Mouse (Mus musculus) heart, embryonic 15.5 days (tissue): ENCODE measurements around the gene Filip1l. TPM values are rescaled to one million over a fixed set of nuclear protein-coding genes. Genes with fewer than 3 reads are reported as not detected.

Experiments used
- ATAC-seq: fragments of 200-750 bp; cut with Nextera tagmentation; replicated peaks from 2 replicates; pipeline ENCODE4 v1.8.0; 2017; ENCODE audit warnings: low read depth, moderate TSS enrichment; ENCODE audit not compliant: insufficient number of reproducible peaks, insufficient read depth, low FRiP score
- H3K27ac ChIP-seq: fragments of 300-500 bp; sonication (generic); 2 replicates; pipeline ENCODE4 v1.5.1; 2015; ENCODE audit warnings: mild to moderate bottlenecking, inconsistent platforms
- H3K27me3 ChIP-seq: fragments of 300-500 bp; sonication (generic); 2 replicates; pipeline ENCODE4 v1.6.1; 2015; ENCODE audit warnings: inconsistent platforms
- H3K36me3 ChIP-seq: fragments of 300-500 bp; sonication (generic); 2 replicates; pipeline ENCODE4 v1.6.1; 2015; ENCODE audit warnings: mild to moderate bottlenecking, inconsistent platforms
- H3K4me1 ChIP-seq: fragments of 300-500 bp; sonication (generic); replicated peaks from 2 replicates; pipeline ENCODE4 v1.6.1; 2015; ENCODE audit warnings: inconsistent platforms
- H3K4me2 ChIP-seq: fragments of 300-500 bp; sonication (generic); 2 replicates; pipeline ENCODE4 v1.6.1; 2015; ENCODE audit warnings: inconsistent platforms, mild to moderate bottlenecking, moderate library complexity
- H3K4me3 ChIP-seq: fragments of 300-500 bp; sonication (generic); 2 replicates; pipeline ENCODE4 v1.5.1; 2015; ENCODE audit warnings: mild to moderate bottlenecking, inconsistent platforms
- H3K9ac ChIP-seq: fragments of 300-500 bp; sonication (generic); 2 replicates; pipeline ENCODE4 v1.6.1; 2015; ENCODE audit warnings: mild to moderate bottlenecking, inconsistent platforms
- H3K9me3 ChIP-seq: fragments of 300-500 bp; sonication (generic); replicated peaks from 2 replicates; pipeline ENCODE4 v1.6.1; 2016; ENCODE audit warnings: inconsistent platforms
- WGBS: fragments of 180-500 bp; shearing (Covaris S2); methylation state at CpG from one replicate; pipeline ENCODE4 v1.1.7; 2015; ENCODE audit warnings: mixed read lengths; 5-methylcytosine and 5-hydroxymethylcytosine counted together
- polyA plus RNA-seq: library from polyadenylated mRNA; unstranded; fragments of >200 nt; fragmentation: Nextera tagmentation; extraction: Ambion mirVana; gene quantifications from 2 replicates; pipeline ENCODE4 v1.2.1, GENCODE M21; 2015

The Filip1l gene
- polyA plus RNA-seq, 1 experiment from 2014 or later = 25.0 TPM

- Histone ChIP-seq H3K36me3 (no peaks in the 10 kb centered on the region), H3K27me3 (no peaks in the 10 kb centered on the region), H3K9ac (no peak overlapping the region), H3K4me2 (no peak overlapping the region), H3K27ac (no peak overlapping the region), H3K4me3 (no peak overlapping the region), H3K4me1 (no peaks in the 10 kb centered on the region; the same call in none of the 2 replicates), H3K9me3 (no peaks in the 10 kb centered on the region)
- WGBS = 76% methylated on average over 1 of the region's 1 CpGs
- ATAC-seq = no peak
Observed at GRCm38 (mm10) chr16:57534365-57534764, 181.5 kb downstream of the Filip1l start.

GRCm38 (mm10) chr16:57534811-57535210, 181.9 kb downstream of the Filip1l start:
- no peaks in the 10 kb centered on the region; the same call in none of the 2 replicates for H3K4me1 ChIP-seq
- no peak overlapping the region for H3K9ac ChIP-seq
- H3K27me3 ChIP-seq = no peaks in the 10 kb centered on the region
- no peak overlapping the region for H3K27ac ChIP-seq
- no peak for ATAC-seq
- no peaks in the 10 kb centered on the region for H3K9me3 ChIP-seq
- H3K4me2 ChIP-seq = no peak overlapping the region
- WGBS = 76% methylated on average over 1 of the region's 1 CpGs
- no peaks in the 10 kb centered on the region for H3K36me3 ChIP-seq
- no peak overlapping the region for H3K4me3 ChIP-seq

- H3K27me3 ChIP-seq = no peaks in the 10 kb centered on the region
- no peak overlapping the region for H3K4me2 ChIP-seq
- no peak for ATAC-seq
- peak overlapping the region; percentile 50 for H3K27ac ChIP-seq
- no peak overlapping the region for H3K4me3 ChIP-seq
- no peaks in the 10 kb centered on the region for H3K9me3 ChIP-seq
- H3K36me3 ChIP-seq = no peaks in the 10 kb centered on the region
- 73% methylated on average over 7 of the region's 7 CpGs for WGBS
- no peaks in the 10 kb centered on the region; the same call in none of the 2 replicates for H3K4me1 ChIP-seq
- no peak overlapping the region for H3K9ac ChIP-seq
Observed at GRCm38 (mm10) chr16:57536511-57536910, 183.6 kb downstream of the Filip1l start.

- no peak overlapping the region for H3K4me3 ChIP-seq
- H3K27me3 ChIP-seq = no peaks in the 10 kb centered on the region
- no peak overlapping the region for H3K4me2 ChIP-seq
- H3K36me3 ChIP-seq = no peaks in the 10 kb centered on the region
- 74% methylated on average over 3 of the region's 3 CpGs for WGBS
- H3K27ac ChIP-seq = no peak overlapping the region
- no peak overlapping the region for H3K9ac ChIP-seq
- no peak for ATAC-seq
- H3K4me1 ChIP-seq = peaks cover 5% of the 10 kb centered on the region; the same call in 1 of the 2 replicates
- no peaks in the 10 kb centered on the region for H3K9me3 ChIP-seq
Observed at GRCm38 (mm10) chr16:57543243-57543642, 190.3 kb downstream of the Filip1l start.

GRCm38 (mm10) chr16:57544441-57544840, 191.5 kb downstream of the Filip1l start:
- WGBS = 56% methylated on average over 8 of the region's 8 CpGs
- no peak overlapping the region for H3K27ac ChIP-seq
- H3K36me3 ChIP-seq = no peaks in the 10 kb centered on the region

GRCm38 (mm10) chr16:57546355-57546754, 193.5 kb downstream of the Filip1l start:
- 70% methylated on average over 1 of the region's 1 CpGs for WGBS
- no peak overlapping the region for H3K27ac ChIP-seq
- no peak for ATAC-seq

More at GRCm38 (mm10) chr16:57544441-57544840, 191.5 kb downstream of the Filip1l start:
- H3K9me3 ChIP-seq = no peaks in the 10 kb centered on the region
- H3K9ac ChIP-seq = no peak overlapping the region
- H3K4me3 ChIP-seq = no peak overlapping the region
- no peak overlapping the region for H3K4me2 ChIP-seq
- peaks cover 10% of the 10 kb centered on the region; the same call in 1 of the 2 replicates for H3K4me1 ChIP-seq
- no peaks in the 10 kb centered on the region for H3K27me3 ChIP-seq
- ATAC-seq = no peak

GRCm38 (mm10) chr16:57548608-57549007, 195.7 kb downstream of the Filip1l start:
- Histone ChIP-seq H3K27ac (peak overlapping the region; percentile 75), H3K9me3 (no peaks in the 10 kb centered on the region), H3K36me3 (no peaks in the 10 kb centered on the region), H3K27me3 (no peaks in the 10 kb centered on the region), H3K4me1 (peaks cover 30% of the 10 kb centered on the region), H3K9ac (peak overlapping the region; percentile 77), H3K4me3 (peak overlapping the region; percentile 72), H3K4me2 (peak overlapping the region; percentile 90)
- WGBS = 54% methylated on average over 2 of the region's 2 CpGs
- ATAC-seq = no peak

More at GRCm38 (mm10) chr16:57546355-57546754, 193.5 kb downstream of the Filip1l start:
- no peak overlapping the region for H3K9ac ChIP-seq
- H3K4me3 ChIP-seq = no peak overlapping the region
- H3K9me3 ChIP-seq = no peaks in the 10 kb centered on the region
- no peaks in the 10 kb centered on the region for H3K27me3 ChIP-seq
- no peaks in the 10 kb centered on the region for H3K36me3 ChIP-seq
- H3K4me2 ChIP-seq = no peak overlapping the region
- H3K4me1 ChIP-seq = peaks cover 10% of the 10 kb centered on the region; the same call in 1 of the 2 replicates

GRCm38 (mm10) chr16:57549061-57550037, 196.5 kb downstream of the Filip1l start:
- under 1% methylated on average over 54 of the region's 64 CpGs for WGBS
- H3K36me3 ChIP-seq = no peaks in the 10 kb centered on the region
- ATAC-seq = peak; percentile 94
- peaks cover 30% of the 10 kb centered on the region for H3K4me1 ChIP-seq
- H3K9me3 ChIP-seq = no peaks in the 10 kb centered on the region
- H3K4me2 ChIP-seq = peak overlapping the region; percentile 90
- H3K27me3 ChIP-seq = no peaks in the 10 kb centered on the region
- H3K27ac ChIP-seq = peak overlapping the region; percentile 75
- H3K9ac ChIP-seq = peak overlapping the region; percentile 77
- peak overlapping the region; percentile 72 for H3K4me3 ChIP-seq

- WGBS = 27% methylated on average over 3 of the region's 3 CpGs
- H3K27ac ChIP-seq = peak overlapping the region; percentile 75; the same call in 1 of the 2 replicates
Observed at GRCm38 (mm10) chr16:57550088-57550487, 197.2 kb downstream of the Filip1l start.

GRCm38 (mm10) chr16:57550817-57551216, 197.9 kb downstream of the Filip1l start:
- no peak overlapping the region for H3K9ac ChIP-seq
- H3K4me2 ChIP-seq = peak overlapping the region; percentile 51
- H3K4me3 ChIP-seq = peak overlapping the region; percentile 33
- no peaks in the 10 kb centered on the region for H3K27me3 ChIP-seq
- H3K4me1 ChIP-seq = peaks cover 35% of the 10 kb centered on the region
- 0 out of 2 replicates have a peak overlapping the region, but pooled peaks have one; percentile 7 for H3K27ac ChIP-seq
- 39% methylated on average over 2 of the region's 2 CpGs for WGBS
- H3K9me3 ChIP-seq = no peaks in the 10 kb centered on the region
- no peaks in the 10 kb centered on the region for H3K36me3 ChIP-seq
- ATAC-seq = no peak

More at GRCm38 (mm10) chr16:57550088-57550487, 197.2 kb downstream of the Filip1l start:
- H3K9ac ChIP-seq = peak overlapping the region; percentile 77
- H3K4me2 ChIP-seq = peak overlapping the region; percentile 90
- H3K27me3 ChIP-seq = no peaks in the 10 kb centered on the region
- peak overlapping the region; percentile 72 for H3K4me3 ChIP-seq
- H3K36me3 ChIP-seq = no peaks in the 10 kb centered on the region
- H3K9me3 ChIP-seq = no peaks in the 10 kb centered on the region
- no peak for ATAC-seq
- peaks cover 33% of the 10 kb centered on the region for H3K4me1 ChIP-seq

GRCm38 (mm10) chr16:57551617-57552016, 198.7 kb downstream of the Filip1l start:
- peaks cover 40% of the 10 kb centered on the region for H3K4me1 ChIP-seq
- no peaks in the 10 kb centered on the region for H3K27me3 ChIP-seq
- peak overlapping the region; percentile 51 for H3K4me2 ChIP-seq
- WGBS = 51% methylated on average over 2 of the region's 2 CpGs
- ATAC-seq = no peak
- 0 out of 2 replicates have a peak overlapping the region, but pooled peaks have one; percentile 4 for H3K4me3 ChIP-seq
- no peaks in the 10 kb centered on the region for H3K9me3 ChIP-seq
- no peaks in the 10 kb centered on the region for H3K36me3 ChIP-seq
- H3K27ac ChIP-seq = no peak overlapping the region
- H3K9ac ChIP-seq = no peak overlapping the region
